Mouse (Mus musculus) right cerebral cortex, postnatal 4 days (tissue): ENCODE measurements around the gene Klhl26.

Source experiments
- DNase-seq: peaks from one replicate; pipeline ENCODE4 v3.0.0-alpha.2; 2022

Klhl26 gene

GRCm38 (mm10) chr8:70439848-70440179 lies 37.0 kb downstream of the Klhl26 start:
- DNase-seq: no peak

GRCm38 (mm10) chr8:70439055-70439847 lies 37.5 kb downstream of the Klhl26 start, which contains the start of gene Crtc1:
TSS of gene Crtc1 (minus strand) at chr8:70439579.
- DNase-seq: peak; percentile 98

GRCm38 (mm10) chr8:70438423-70438822 lies 38.3 kb downstream of the Klhl26 start:
- DNase-seq: no peak

GRCm38 (mm10) chr8:70435156-70435555 lies 41.6 kb downstream of the Klhl26 start:
- no peak for DNase-seq

- DNase-seq: no peak
These were observed 43.7 kb downstream of the Klhl26 start for GRCm38 (mm10) chr8:70432991-70433536.

- no peak for DNase-seq
These were observed 45.6 kb downstream of the Klhl26 start for GRCm38 (mm10) chr8:70431213-70431612.

GRCm38 (mm10) chr8:70426300-70426907 lies 50.4 kb downstream of the Klhl26 start:
- DNase-seq: no peak

- DNase-seq: no peak
These were observed 54.0 kb downstream of the Klhl26 start for GRCm38 (mm10) chr8:70422722-70423121.

GRCm38 (mm10) chr8:70421349-70422104 lies 55.2 kb downstream of the Klhl26 start:
- DNase-seq: no peak

GRCm38 (mm10) chr8:70419879-70420643 lies 56.7 kb downstream of the Klhl26 start:
- no peak for DNase-seq

- DNase-seq: peak; percentile 42
These were observed 57.8 kb downstream of the Klhl26 start for GRCm38 (mm10) chr8:70418954-70419353.

GRCm38 (mm10) chr8:70417914-70418313 lies 58.9 kb downstream of the Klhl26 start:
- no peak for DNase-seq

GRCm38 (mm10) chr8:70416941-70417340 lies 59.8 kb downstream of the Klhl26 start:
- DNase-seq: no peak

GRCm38 (mm10) chr8:70415540-70416451 lies 61.0 kb downstream of the Klhl26 start:
- no peak for DNase-seq

GRCm38 (mm10) chr8:70414310-70414946 lies 62.3 kb downstream of the Klhl26 start:
- DNase-seq: no peak

GRCm38 (mm10) chr8:70410281-70410680 lies 66.5 kb downstream of the Klhl26 start:
- no peak for DNase-seq

- DNase-seq: no peak
These were observed 67.3 kb downstream of the Klhl26 start for GRCm38 (mm10) chr8:70409455-70409871.

- no peak for DNase-seq
These were observed 67.7 kb downstream of the Klhl26 start for GRCm38 (mm10) chr8:70409019-70409418.

GRCm38 (mm10) chr8:70408301-70408700 lies 68.5 kb downstream of the Klhl26 start:
- no peak for DNase-seq

- no peak for DNase-seq
These were observed 70.2 kb downstream of the Klhl26 start for GRCm38 (mm10) chr8:70406427-70407069.
